Mouse (Mus musculus): ENCODE measurements around the gene Tpra1.

GRCm38 (mm10) chr6:88936342-88937213 lies 34.5 kb downstream of the Tpra1 start:
- TF ChIP-seq EP300 (IDR thresholded peaks at IDR 0.05; ENCODE audit: low read depth) (no peak), CTCF (IDR thresholded peaks at IDR 0.05; ENCODE audit: low read depth) (no peak)
